Mouse (Mus musculus): ENCODE data around the gene Rnf207. TPM values are rescaled to one million over a fixed set of nuclear protein-coding genes. Genes with fewer than 3 reads are reported as not detected.

Gene Rnf207
- polyA plus RNA-seq, 2 experiments: 0.04 to 0.16 TPM

- H3K9me3 ChIP-seq (ENCODE audit: control insufficient read depth, low read length): no peaks in the 10 kb centered on the region
- H3K9ac ChIP-seq (replicated peaks): no peak overlapping the region
- WGBS (ENCODE audit: insufficient replicate concordance): 56% methylated on average over 7 of the region's 7 CpGs
- TF ChIP-seq CTCF (IDR thresholded peaks at IDR 0.05; ENCODE audit: low read depth) (no peak), EP300 (IDR thresholded peaks at IDR 0.05; ENCODE audit: low read depth) (no peak)
- no peak overlapping the region for H3K4me2 ChIP-seq (ENCODE audit: low read depth)
- DNase-seq (ENCODE audit: low read depth in 3 of 3, low spot score in 3 of 3) (no peak), ATAC-seq (ENCODE audit: insufficient read depth) (no peak)
- no peak overlapping the region for H3K27ac ChIP-seq
- H3K4me1 ChIP-seq (replicated peaks; ENCODE audit: control insufficient read depth in 2 of 2, insufficient read depth in 2 of 2, low read length in 1 of 2): no peaks in the 10 kb centered on the region
- H3K27me3 ChIP-seq (ENCODE audit: control insufficient read depth, insufficient read depth, low read length): no peaks in the 10 kb centered on the region
- H3K36me3 ChIP-seq (replicated peaks; ENCODE audit: control insufficient read depth, insufficient read depth, low read depth): no peaks in the 10 kb centered on the region
- no peak overlapping the region for H3K4me3 ChIP-seq (ENCODE audit: insufficient read depth in 1 of 2, low read depth in 2 of 2, low read length in 2 of 2)
Observed at GRCm38 (mm10) chr4:152355672-152356071, 36.9 kb upstream of the Rnf207 start.

- no peaks in the 10 kb centered on the region for H3K4me1 ChIP-seq (replicated peaks; ENCODE audit: control insufficient read depth in 2 of 2, insufficient read depth in 2 of 2, low read length in 1 of 2)
- H3K27ac ChIP-seq: no peak overlapping the region
- H3K36me3 ChIP-seq (replicated peaks; ENCODE audit: control insufficient read depth, insufficient read depth, low read depth): no peaks in the 10 kb centered on the region
- no peak overlapping the region for H3K4me3 ChIP-seq (ENCODE audit: insufficient read depth in 1 of 2, low read depth in 2 of 2, low read length in 2 of 2)
- WGBS (ENCODE audit: insufficient replicate concordance): 66% methylated on average over 14 of the region's 14 CpGs
- peaks cover 4% of the 10 kb centered on the region; the same call in 1 of the 2 replicates for H3K27me3 ChIP-seq (ENCODE audit: control insufficient read depth, insufficient read depth, low read length)
- DNase-seq (ENCODE audit: low read depth in 3 of 3, low spot score in 3 of 3): no peak
- ATAC-seq (ENCODE audit: insufficient read depth): no peak
- no peaks in the 10 kb centered on the region for H3K9me3 ChIP-seq (ENCODE audit: control insufficient read depth, low read length)
- H3K4me2 ChIP-seq (ENCODE audit: low read depth): no peak overlapping the region
- TF ChIP-seq EP300 (IDR thresholded peaks at IDR 0.05; ENCODE audit: low read depth) (no peak), CTCF (IDR thresholded peaks at IDR 0.05; ENCODE audit: low read depth) (no peak)
- no peak overlapping the region for H3K9ac ChIP-seq (replicated peaks)
Observed at GRCm38 (mm10) chr4:152353886-152354637, 35.3 kb upstream of the Rnf207 start.

GRCm38 (mm10) chr4:152351422-152352305 lies 32.9 kb upstream of the Rnf207 start:
- no peaks in the 10 kb centered on the region for H3K36me3 ChIP-seq (replicated peaks; ENCODE audit: control insufficient read depth, insufficient read depth, low read depth)
- DNase-seq (ENCODE audit: low read depth in 3 of 3, low spot score in 3 of 3) (no peak), ATAC-seq (ENCODE audit: insufficient read depth) (no peak)
- no peak overlapping the region for H3K4me3 ChIP-seq (ENCODE audit: insufficient read depth in 1 of 2, low read depth in 2 of 2, low read length in 2 of 2)
- H3K27me3 ChIP-seq (ENCODE audit: control insufficient read depth, insufficient read depth, low read length): peaks cover 4% of the 10 kb centered on the region; the same call in 1 of the 2 replicates
- H3K9me3 ChIP-seq (ENCODE audit: control insufficient read depth, low read length): no peaks in the 10 kb centered on the region
- H3K27ac ChIP-seq: no peak overlapping the region
- no peak overlapping the region for H3K4me2 ChIP-seq (ENCODE audit: low read depth)
- no peak for TF ChIP-seq EP300 (IDR thresholded peaks at IDR 0.05; ENCODE audit: low read depth)
- TF ChIP-seq CTCF (IDR thresholded peaks at IDR 0.05; ENCODE audit: low read depth): no peak
- 11% methylated on average over 14 of the region's 14 CpGs for WGBS (ENCODE audit: insufficient replicate concordance)
- peaks cover 0 to 3% of the 10 kb centered on the region in 2 experiments; a peak in 1 of 4 replicates for H3K4me1 ChIP-seq (replicated peaks; ENCODE audit: control insufficient read depth in 2 of 2, insufficient read depth in 2 of 2, low read length in 1 of 2)
- H3K9ac ChIP-seq (replicated peaks): no peak overlapping the region

- Histone ChIP-seq H3K4me2 (ENCODE audit: low read depth) (no peak overlapping the region), H3K36me3 (replicated peaks; ENCODE audit: control insufficient read depth, insufficient read depth, low read depth) (no peaks in the 10 kb centered on the region), H3K9me3 (ENCODE audit: control insufficient read depth, low read length) (no peaks in the 10 kb centered on the region), H3K4me3 (ENCODE audit: insufficient read depth in 1 of 2, low read depth in 2 of 2, low read length in 2 of 2) (no peak overlapping the region), H3K27ac (no peak overlapping the region), H3K9ac (replicated peaks) (no peak overlapping the region), H3K4me1 (replicated peaks; ENCODE audit: control insufficient read depth in 2 of 2, insufficient read depth in 2 of 2, low read length in 1 of 2) (peaks cover 0 to 3% of the 10 kb centered on the region in 2 experiments; a peak in 1 of 4 replicates), H3K27me3 (ENCODE audit: control insufficient read depth, insufficient read depth, low read length) (peaks cover 4% of the 10 kb centered on the region; the same call in 1 of the 2 replicates)
- 23% methylated on average over 8 of the region's 8 CpGs for WGBS (ENCODE audit: insufficient replicate concordance)
- DNase-seq (ENCODE audit: low read depth in 3 of 3, low spot score in 3 of 3) (no peak), ATAC-seq (ENCODE audit: insufficient read depth) (no peak)
- TF ChIP-seq CTCF (IDR thresholded peaks at IDR 0.05; ENCODE audit: low read depth) (no peak), EP300 (IDR thresholded peaks at IDR 0.05; ENCODE audit: low read depth) (no peak)
Observed at GRCm38 (mm10) chr4:152350722-152351421, 32.1 kb upstream of the Rnf207 start.

All from liver, embryonic 14.5 days (tissue).